ENCODE assay signal across 8 mouse cellular contexts in the genomic region with DNA sequence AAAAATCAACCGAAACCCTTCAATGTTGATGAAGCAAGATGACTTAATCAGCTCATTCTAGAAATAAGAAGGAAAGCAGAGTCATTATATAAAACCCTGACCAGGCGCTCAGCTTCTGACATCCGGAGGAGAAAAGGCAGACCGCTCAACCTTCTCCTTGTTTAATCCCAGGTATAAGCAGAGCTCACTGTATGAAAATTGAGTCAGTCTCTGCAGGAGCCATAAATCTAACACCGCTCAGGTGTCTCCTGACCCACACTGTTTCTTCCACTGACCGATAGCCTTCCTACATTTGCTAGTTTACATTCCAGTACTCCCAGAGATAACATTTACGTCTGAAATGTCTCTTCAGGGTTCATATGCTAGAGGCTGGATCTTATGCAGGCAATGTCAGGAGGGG.
"Had no signal": no experiment of that assay in that cellular context is flagged by ENCODE, and none has a peak within 500 bp of the region (broad histone marks: within the 10 kb centered on the region; RNA-seq: fewer than 3 reads in every experiment).

No protein-coding gene starts in this region.

- DNase-seq: kidney, adult 18-20 months; kidney, postnatal 10 days; lung, adult 18-20 months; right cerebral cortex, postnatal 14 days; thymus, adult 2 months; thymus, postnatal 25 days had no signal

- H3K27ac ChIP-seq: limb, embryonic 13.5 days; liver, embryonic 14.5 days had no signal

- H3K4me2 ChIP-seq: limb, embryonic 13.5 days had no signal

- H3K9ac ChIP-seq: limb, embryonic 13.5 days; liver, embryonic 14.5 days had no signal

- H3K27me3 ChIP-seq: limb, embryonic 13.5 days had no signal

- H3K9me3 ChIP-seq: limb, embryonic 13.5 days had no signal

- H3K36me3 ChIP-seq: limb, embryonic 13.5 days had no signal

- H3K4me3 ChIP-seq: limb, embryonic 13.5 days had no signal
